Mouse (Mus musculus) NIH3T3 (cell line): ENCODE measurements around the gene Terb2.

Experiments used
- DNase-seq: peaks from one replicate; pipeline ENCODE4 v3.0.0-alpha.2; 2012; ENCODE audit warnings: low read depth

Terb2 gene

GRCm38 (mm10) chr2:122233341-122233740 lies 47.3 kb downstream of the Terb2 start:
- DNase-seq, result peak; percentile 41

- peak; percentile 77 for DNase-seq
These were observed 47.9 kb downstream of the Terb2 start for GRCm38 (mm10) chr2:122233759-122234557.

DNA sequence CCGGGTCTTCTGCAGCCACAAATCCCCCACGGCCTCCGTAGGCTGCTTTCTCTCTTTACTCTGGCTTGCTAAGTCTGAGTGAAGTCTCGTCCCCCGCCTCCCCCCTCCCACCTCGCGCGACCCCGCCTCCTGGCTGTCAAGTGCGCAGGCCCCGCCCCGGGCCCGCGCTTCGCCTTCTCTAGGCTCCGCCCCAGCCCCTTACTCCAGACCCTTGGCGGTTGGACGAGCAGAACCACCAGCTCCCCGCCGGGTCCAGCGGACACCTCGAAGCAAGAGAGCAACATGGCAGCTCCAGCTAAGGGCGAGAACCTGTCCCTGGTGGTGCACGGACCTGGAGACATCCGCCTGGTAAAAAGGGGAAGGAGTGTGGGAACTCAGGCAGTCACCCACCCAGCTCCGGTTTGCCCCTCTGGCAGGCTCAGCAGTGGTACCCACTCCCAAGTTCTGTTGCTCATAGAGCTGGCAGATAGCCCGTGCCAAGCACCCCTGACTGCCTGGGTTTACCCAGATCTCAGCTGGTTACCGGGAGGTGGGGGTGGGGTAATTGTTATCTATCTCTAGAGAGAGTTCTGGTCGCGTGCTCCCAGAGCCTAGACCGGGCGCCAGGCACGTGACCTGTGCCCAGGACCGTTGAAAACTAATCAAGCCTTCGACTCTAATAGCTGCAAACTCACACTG lies 48.7 kb downstream of the Terb2 start, which contains the start of gene Sord:
Gene Sord, plus strand, starts transcription at position 139 of the 678 bp plus-strand sequence.
- peak; percentile 87 for DNase-seq

GRCm38 (mm10) chr2:122235425-122235824 lies 49.4 kb downstream of the Terb2 start:
- peak; percentile 24 for DNase-seq

DNA sequence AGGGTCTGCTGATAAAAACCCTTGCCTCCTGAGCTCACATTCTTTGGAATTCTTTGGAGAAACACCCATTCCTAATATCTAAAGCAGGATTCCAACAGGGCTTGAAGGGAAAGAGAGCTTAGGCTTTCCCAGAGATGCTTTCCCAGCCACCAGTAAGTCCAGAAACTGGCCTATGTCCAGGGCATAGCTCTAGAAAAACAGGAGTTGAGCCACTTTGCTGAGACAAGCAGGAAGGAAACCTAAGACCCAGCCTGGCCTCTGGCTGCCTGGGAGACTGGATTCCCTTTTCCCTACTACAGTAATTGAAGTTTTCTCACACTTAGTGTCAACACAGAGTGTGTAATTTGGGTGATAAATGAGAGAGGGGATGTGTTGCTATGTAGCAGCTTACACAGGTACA lies 50.2 kb downstream of the Terb2 start:
- DNase-seq, result peak; percentile 34

GRCm38 (mm10) chr2:122237891-122238470 lies 51.9 kb downstream of the Terb2 start:
- DNase-seq, result peak; percentile 69

DNA sequence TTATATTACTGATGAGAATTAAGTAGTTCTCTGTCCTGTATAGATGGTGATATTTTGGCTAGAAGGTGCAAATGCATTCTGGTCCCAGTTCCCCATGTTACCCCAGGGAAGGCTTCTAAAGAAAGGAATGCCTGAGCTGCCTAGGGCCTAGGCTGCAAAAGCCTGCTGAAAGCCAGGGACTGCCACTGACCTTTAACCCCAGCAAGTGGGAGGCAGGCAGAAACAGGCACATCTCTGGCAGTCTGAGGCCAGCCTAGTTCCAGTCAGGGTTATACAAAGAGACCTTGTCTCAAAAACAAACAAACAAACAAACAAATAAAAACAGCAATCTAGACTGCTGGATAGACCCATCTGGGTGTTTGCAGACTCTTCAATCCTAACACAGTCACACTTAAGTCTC lies 54.7 kb downstream of the Terb2 start:
- DNase-seq, result no peak

- no peak for DNase-seq
These were observed 55.2 kb downstream of the Terb2 start for GRCm38 (mm10) chr2:122241226-122241625.

DNA sequence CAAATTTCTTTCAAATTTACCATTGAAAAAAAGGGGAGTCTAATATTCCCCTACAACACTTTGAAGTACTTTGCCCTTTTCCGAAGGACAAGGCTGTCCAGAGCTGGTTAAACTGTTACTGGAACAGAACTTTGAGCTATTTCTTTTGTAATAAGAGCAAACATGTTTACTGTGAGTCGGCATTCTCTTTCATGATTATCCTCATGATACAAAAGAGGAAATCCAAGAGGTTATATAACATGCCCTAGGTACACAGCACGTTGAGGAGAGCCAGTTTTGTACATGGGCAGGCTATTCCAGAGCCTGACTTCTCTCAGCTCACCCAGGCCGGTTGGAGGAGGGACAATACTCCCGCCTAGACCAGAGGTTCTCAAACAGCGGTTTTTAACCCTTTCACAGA lies 55.9 kb downstream of the Terb2 start:
- DNase-seq, result no peak

GRCm38 (mm10) chr2:122243671-122244131 lies 57.6 kb downstream of the Terb2 start:
- peak; percentile 88 for DNase-seq

DNA sequence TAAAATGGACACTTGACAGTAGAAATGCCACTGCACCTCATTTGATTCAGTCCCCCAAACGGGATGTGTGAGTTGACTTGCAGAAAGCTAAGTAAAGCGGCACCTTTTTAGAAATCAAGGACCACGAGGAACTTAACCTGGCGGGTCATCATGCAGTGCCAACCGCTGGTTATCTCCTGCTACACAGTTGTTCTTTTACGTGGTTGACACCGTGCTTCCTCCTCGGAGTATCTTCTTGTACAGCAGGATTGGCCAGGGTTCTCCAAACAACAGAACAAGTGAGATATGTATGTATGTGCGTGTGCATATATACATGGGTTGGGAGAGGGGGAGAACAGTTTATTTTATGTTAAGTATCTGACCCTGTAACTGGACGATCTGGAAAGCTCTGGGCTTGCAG lies 61.7 kb downstream of the Terb2 start:
- no peak for DNase-seq

DNA sequence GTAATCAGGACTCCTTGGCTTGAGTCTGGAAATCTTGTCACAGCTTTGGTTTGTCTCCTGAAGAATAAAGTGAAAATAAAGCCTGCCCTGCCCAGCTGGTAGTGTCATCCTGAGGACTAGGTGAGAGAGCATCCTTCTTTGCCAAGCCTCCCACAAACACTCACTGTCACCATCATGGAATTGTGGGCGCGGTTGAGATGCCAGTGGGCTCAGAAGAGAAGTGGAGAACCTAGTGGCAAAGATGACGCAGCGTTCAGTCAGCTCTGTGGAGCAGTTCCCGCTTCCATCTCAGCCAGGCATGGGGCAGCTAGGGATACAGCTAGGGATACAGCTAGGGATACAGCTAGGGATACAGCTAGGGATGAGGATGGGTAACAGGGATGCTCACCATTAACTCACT lies 69.9 kb downstream of the Terb2 start:
- DNase-seq, result no peak
